Mouse (Mus musculus) urinary bladder, adult 18-20 months (tissue): ENCODE results near the gene Gm14406.
"Not testable (repeated sequence)": the region's sequence is repeated elsewhere in the genome, so short reads cannot be mapped to it uniquely, and the experiment has no call there.

Experiments used
- DNase-seq, 2 experiments: peaks; one replicate each; pipeline ENCODE4 v3.0.0; 2022; ENCODE audit warnings: low spot score in 2 of 2, mixed read lengths in 2 of 2

Gene Gm14406

GRCm38 (mm10) chr2:177577998-177578397 is at the start of gene Gm14406:
Gm14406 (minus strand) TSS chr2:177578210.
- not testable (repeated sequence) for DNase-seq

GRCm38 (mm10) chr2:177575141-177575540 is 2.9 kb downstream of the Gm14406 start:
- DNase-seq, result not testable (repeated sequence)

GRCm38 (mm10) chr2:177559365-177559764 is 18.6 kb downstream of the Gm14406 start:
- DNase-seq, result not testable (repeated sequence)

DNA sequence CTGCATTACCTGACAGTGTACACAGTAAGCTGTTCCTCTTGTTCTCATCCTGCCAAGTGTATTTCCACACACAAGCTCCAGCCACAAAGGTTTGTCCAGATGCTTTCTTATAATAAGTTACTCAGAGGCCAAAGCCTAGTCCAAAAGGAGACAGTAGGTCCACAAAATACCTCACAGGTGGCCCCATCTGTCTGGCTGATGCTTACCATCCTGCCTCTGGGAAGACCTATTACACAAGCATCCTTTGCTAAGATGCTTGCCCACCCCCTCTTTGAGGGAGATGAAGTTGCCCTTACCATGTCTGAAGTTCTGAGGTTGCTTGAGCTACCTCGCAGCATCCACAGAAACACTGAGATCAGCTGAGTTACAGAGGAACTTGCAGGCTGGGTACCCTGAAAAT is 22.7 kb downstream of the Gm14406 start:
- DNase-seq, result not testable (repeated sequence)

GRCm38 (mm10) chr2:177537717-177538116 is 40.3 kb downstream of the Gm14406 start:
- not testable (repeated sequence) for DNase-seq

DNA sequence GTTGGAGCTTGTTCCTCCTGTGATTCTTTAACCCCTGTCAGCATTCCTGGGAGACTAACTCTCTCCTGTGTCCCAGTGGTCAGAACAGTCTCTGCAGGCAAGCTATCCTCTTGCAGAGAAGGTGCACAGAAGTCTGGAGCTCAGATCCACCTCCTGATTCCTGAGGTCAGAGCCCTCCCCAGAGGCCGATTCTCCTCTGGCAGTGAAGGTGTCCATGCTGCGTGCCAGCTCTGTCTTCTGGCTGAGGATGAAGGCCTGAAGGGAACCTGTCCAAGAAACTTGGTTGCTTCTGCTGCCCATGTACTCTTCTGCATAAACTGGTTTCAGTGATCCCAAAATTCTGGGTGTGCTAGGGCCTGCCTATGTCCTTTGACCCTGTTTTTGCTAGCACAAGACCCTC is 40.9 kb downstream of the Gm14406 start:
- not testable (repeated sequence) for DNase-seq

- no peak for DNase-seq
Observed at GRCm38 (mm10) chr2:177535876-177536275, 42.1 kb downstream of the Gm14406 start.

GRCm38 (mm10) chr2:177524171-177524570 is 53.8 kb downstream of the Gm14406 start:
- not testable (repeated sequence) for DNase-seq

- DNase-seq, result not testable (repeated sequence)
Observed at GRCm38 (mm10) chr2:177523674-177524073, 54.3 kb downstream of the Gm14406 start.

- no peak for DNase-seq
Observed at GRCm38 (mm10) chr2:177523061-177523460, 54.9 kb downstream of the Gm14406 start.

GRCm38 (mm10) chr2:177520035-177520434 is 58.0 kb downstream of the Gm14406 start:
- DNase-seq, result no peak
